Mouse (Mus musculus) cerebellum, adult 2 months (tissue): ENCODE measurements around the gene Prkacb. TPM values are rescaled to one million over a fixed set of nuclear protein-coding genes. Genes with fewer than 3 reads are reported as not detected.
"Not testable (repeated sequence)": the region's sequence is repeated elsewhere in the genome, so short reads cannot be mapped to it uniquely, and the experiment has no call there.

Experiments used
- DNase-seq, 2 experiments: peaks; one replicate each; pipeline ENCODE4 v3.0.0; 2021
- H3K27ac ChIP-seq: fragments of 200-500 bp; 2 replicates; pipeline ENCODE4 v1.5.1; 2012; ENCODE audit warnings: low read length, control low read depth, inconsistent platforms; ENCODE audit not compliant: insufficient read depth
- H3K27me3 ChIP-seq: fragments of 200-500 bp; 2 replicates; pipeline ENCODE4 v1.6.1; 2012; ENCODE audit warnings: inconsistent platforms, mild to moderate bottlenecking, low read length, moderate library complexity; ENCODE audit not compliant: control insufficient read depth, insufficient read depth
- H3K4me1 ChIP-seq: fragments of 200-500 bp; 2 replicates; pipeline ENCODE4 v1.6.1; 2011; ENCODE audit warnings: low read length; ENCODE audit not compliant: control insufficient read depth, insufficient read depth
- H3K4me3 ChIP-seq: fragments of 200-500 bp; replicated peaks from 2 replicates; pipeline ENCODE3; 2011; ENCODE audit warnings: mild to moderate bottlenecking, low read depth, low read length, control low read depth; ENCODE audit not compliant: insufficient read depth
- CTCF ChIP-seq: fragments of 200-500 bp; IDR thresholded peaks from 2 replicates; pipeline ENCODE4 v1.5.1; 2011; ENCODE audit warnings: low read depth, mild to moderate bottlenecking, control low read depth, low read length, moderate library complexity, borderline replicate concordance; ENCODE audit not compliant: insufficient read depth
- POLR2A ChIP-seq: fragments of 200-500 bp; IDR thresholded peaks from 2 replicates; pipeline ENCODE4 v1.6.1; 2011; ENCODE audit warnings: low read length, control low read depth, borderline replicate concordance; ENCODE audit not compliant: insufficient read depth
- WGBS: fragments of 180-500 bp; shearing (Covaris S2); methylation state at CpG from one replicate; pipeline ENCODE4 v1.1.7; 2018; 5-methylcytosine and 5-hydroxymethylcytosine counted together
- polyA plus RNA-seq: library from polyadenylated mRNA; depleted of rRNA; stranded (reverse); fragments of >200 nt; gene quantifications from 2 replicates; pipeline ENCODE4 v1.2.3, GENCODE M21; 2012

Gene Prkacb
- polyA plus RNA-seq, 1 experiment: 166 TPM

DNA sequence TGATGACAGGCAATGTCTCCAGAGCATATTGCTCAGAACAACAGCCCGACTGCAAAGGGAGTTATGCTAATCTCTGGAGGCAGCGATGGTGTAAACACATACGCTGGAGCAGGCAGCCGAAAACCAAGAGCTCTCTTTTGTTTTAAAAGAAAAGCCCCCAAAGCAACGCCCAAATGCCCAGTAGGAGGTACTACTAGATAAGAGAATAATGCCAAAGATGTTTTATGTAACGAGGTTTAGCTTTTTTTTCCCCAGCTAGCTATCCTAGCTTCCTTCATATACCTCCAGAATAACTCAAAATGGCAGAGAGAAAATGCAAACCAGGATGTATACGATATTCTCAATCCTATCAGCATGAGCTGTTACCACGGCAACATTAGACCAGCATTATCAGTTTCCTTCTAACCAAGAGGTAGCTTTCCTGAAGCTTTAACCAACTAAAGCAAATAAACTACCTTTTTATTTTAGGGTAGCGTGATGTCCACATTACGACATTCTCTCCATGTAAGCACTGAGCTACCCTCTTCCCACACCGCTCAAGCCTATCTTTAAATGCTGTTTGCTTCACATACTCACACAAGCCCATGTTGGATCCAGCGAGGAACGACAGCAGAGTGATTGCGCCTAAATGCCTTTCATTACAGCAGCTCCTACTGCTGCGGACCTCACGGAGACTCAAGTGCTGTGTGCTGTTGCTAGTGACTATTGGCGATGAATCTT is 42.7 kb downstream of the Prkacb start:
- peak; percentile 71 to 72 for DNase-seq
- H3K4me1 ChIP-seq: peaks cover 14% of the 10 kb centered on the region; the same call in 1 of the 2 replicates
- peak; percentile 71; the same call in 1 of the 2 replicates for TF ChIP-seq POLR2A
- TF ChIP-seq CTCF: no peak
- 2% methylated on average over 17 of the region's 17 CpGs for WGBS
- H3K27me3 ChIP-seq: no peaks in the 10 kb centered on the region
- peak overlapping the region; percentile 98 for H3K27ac ChIP-seq
- H3K4me3 ChIP-seq: peak overlapping the region; percentile 91

DNA sequence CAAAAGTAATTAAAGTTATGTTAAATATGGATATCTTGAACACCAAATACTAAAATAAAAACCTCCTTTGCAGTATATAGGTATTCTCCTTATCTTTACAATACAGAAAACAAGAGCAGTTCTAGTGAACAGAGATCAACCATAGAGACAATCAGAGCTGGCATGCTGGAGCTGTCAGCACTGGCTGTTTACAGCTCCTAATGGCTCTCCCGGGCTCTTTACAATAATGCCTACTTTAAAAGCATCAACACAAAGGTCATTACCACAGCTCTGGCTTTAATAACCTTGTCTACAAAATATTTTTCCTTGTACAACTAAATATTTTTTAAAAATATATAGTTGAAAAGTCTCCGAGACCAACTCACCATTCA is 43.2 kb downstream of the Prkacb start:
- TF ChIP-seq POLR2A (no peak), CTCF (no peak)
- no peak for DNase-seq
- no peaks in the 10 kb centered on the region for H3K27me3 ChIP-seq
- 7% methylated on average over 2 of the region's 2 CpGs for WGBS
- H3K4me3 ChIP-seq: peak overlapping the region; percentile 91
- H3K4me1 ChIP-seq: peaks cover 14% of the 10 kb centered on the region; the same call in 1 of the 2 replicates
- H3K27ac ChIP-seq: peak overlapping the region; percentile 98

GRCm38 (mm10) chr3:146768921-146769320 is 43.9 kb downstream of the Prkacb start:
- Histone ChIP-seq H3K4me1 (peaks cover 14% of the 10 kb centered on the region; the same call in 1 of the 2 replicates), H3K4me3 (peak overlapping the region; percentile 91), H3K27me3 (no peaks in the 10 kb centered on the region), H3K27ac (peak overlapping the region; percentile 0; the same call in 1 of the 2 replicates)
- TF ChIP-seq POLR2A: peak; percentile 51; the same call in 1 of the 2 replicates
- TF ChIP-seq CTCF: no peak
- 6% methylated on average over 3 of the region's 3 CpGs for WGBS
- peak; percentile 69 to 85 for DNase-seq

GRCm38 (mm10) chr3:146768360-146768759 is 44.4 kb downstream of the Prkacb start:
- Histone ChIP-seq H3K27ac (peak overlapping the region; percentile 68; the same call in 1 of the 2 replicates), H3K4me3 (peak overlapping the region; percentile 91), H3K27me3 (no peaks in the 10 kb centered on the region), H3K4me1 (peaks cover 14% of the 10 kb centered on the region; the same call in 1 of the 2 replicates)
- DNase-seq: no peak
- 30% methylated on average over 5 of the region's 5 CpGs for WGBS
- TF ChIP-seq POLR2A (no peak), CTCF (no peak)

GRCm38 (mm10) chr3:146766701-146767181 is 46.0 kb downstream of the Prkacb start:
- no peak overlapping the region for H3K4me3 ChIP-seq
- no peak for TF ChIP-seq POLR2A
- no peak for TF ChIP-seq CTCF
- DNase-seq: peak; percentile 27 to 48
- peak overlapping the region; percentile 59; the same call in 1 of the 2 replicates for H3K27ac ChIP-seq
- 48% methylated on average over 8 of the region's 8 CpGs for WGBS
- H3K27me3 ChIP-seq: no peaks in the 10 kb centered on the region
- peaks cover 18% of the 10 kb centered on the region for H3K4me1 ChIP-seq

DNA sequence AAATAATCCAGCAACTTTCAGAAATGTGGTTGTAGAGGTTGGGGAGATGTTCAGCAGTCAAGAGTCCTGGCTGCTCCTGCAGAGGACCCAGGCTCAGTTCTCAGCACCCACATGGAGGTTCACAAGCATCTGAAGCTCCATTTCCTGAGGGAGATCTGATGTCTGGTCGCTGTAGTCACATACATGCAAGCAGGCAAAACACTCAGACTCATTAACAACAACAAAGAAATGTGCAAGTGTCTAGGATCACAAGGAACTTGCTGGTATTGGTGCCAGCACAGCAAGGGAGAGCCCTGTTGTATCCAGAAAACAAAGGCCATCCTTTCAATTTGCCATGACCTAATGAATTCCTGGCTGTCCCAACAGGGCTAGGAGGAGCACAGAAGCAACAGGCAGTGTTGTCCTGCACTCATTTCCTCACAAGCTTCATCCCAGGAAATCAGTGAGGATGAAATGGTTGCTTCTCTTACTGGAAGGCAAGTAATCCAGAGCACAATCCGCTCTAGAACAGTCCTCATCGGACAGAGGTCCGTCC is 46.7 kb downstream of the Prkacb start:
- H3K4me3 ChIP-seq: no peak overlapping the region
- no peaks in the 10 kb centered on the region for H3K27me3 ChIP-seq
- 73% methylated on average over 4 of the region's 4 CpGs for WGBS
- DNase-seq: no peak
- H3K27ac ChIP-seq: peak overlapping the region; percentile 59
- H3K4me1 ChIP-seq: peaks cover 18% of the 10 kb centered on the region
- TF ChIP-seq CTCF (no peak), POLR2A (no peak)

DNA sequence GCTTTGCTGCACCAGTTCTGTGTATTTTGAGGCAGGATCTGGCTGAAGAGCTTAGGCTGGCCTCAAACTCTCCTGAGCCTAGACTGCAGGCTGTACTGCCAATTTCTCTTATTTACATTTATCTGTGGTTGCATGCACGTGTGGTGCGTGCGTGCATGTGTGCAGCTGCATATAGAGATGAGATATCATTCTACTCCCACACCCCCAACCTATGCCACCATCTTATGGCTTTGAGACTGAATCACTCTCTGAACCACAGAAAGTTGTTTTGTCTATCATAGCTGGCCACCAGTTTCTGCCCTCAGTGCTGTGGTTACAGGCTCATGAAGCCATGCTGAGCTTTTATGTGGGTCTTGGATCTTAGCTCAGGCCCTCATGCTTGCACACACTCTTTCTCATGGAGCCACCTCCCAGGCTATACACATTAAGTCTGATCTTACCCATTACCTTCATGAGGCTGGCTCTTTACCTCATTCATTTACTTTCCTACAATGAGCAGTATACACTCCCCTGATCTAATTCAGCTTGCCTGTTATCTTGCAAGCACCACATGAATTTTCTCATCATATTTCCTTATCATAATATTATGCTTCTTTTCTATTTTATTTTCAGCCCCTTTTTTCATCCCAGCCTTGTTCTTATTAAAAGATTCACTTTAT is 47.8 kb downstream of the Prkacb start:
- WGBS: 84% methylated on average over 3 of the region's 3 CpGs
- no peak overlapping the region for H3K27ac ChIP-seq
- no peak for DNase-seq
- no peak overlapping the region for H3K4me3 ChIP-seq
- TF ChIP-seq CTCF (no peak), POLR2A (no peak)
- no peaks in the 10 kb centered on the region for H3K27me3 ChIP-seq
- H3K4me1 ChIP-seq: peaks cover 15% of the 10 kb centered on the region

- WGBS: 93% methylated on average over 2 of the region's 2 CpGs
- DNase-seq: not testable (repeated sequence)
Measured at GRCm38 (mm10) chr3:146763054-146763453, 49.7 kb downstream of the Prkacb start.

More at GRCm38 (mm10) chr3:146763054-146763453, 49.7 kb downstream of the Prkacb start:
- not testable (repeated sequence) for H3K27me3 ChIP-seq, H3K27ac ChIP-seq, H3K4me3 ChIP-seq
- peaks cover 19% of the 10 kb centered on the region for H3K4me1 ChIP-seq
